Mouse (Mus musculus) thymus, adult 2 months (tissue): ENCODE data around the gene Myl3. TPM values are rescaled to one million over a fixed set of nuclear protein-coding genes. Genes with fewer than 3 reads are reported as not detected.

Source experiments
- DNase-seq: peaks from one replicate; pipeline ENCODE4 v3.0.0; 2021
- H3K27ac ChIP-seq: fragments of 200-500 bp; 2 replicates; pipeline ENCODE4 v1.5.1; 2012; ENCODE audit warnings: low read length, control low read depth; ENCODE audit not compliant: control insufficient read depth, insufficient read depth
- H3K27me3 ChIP-seq: fragments of 200-500 bp; 2 replicates; pipeline ENCODE4 v1.6.1; 2012; ENCODE audit warnings: mild to moderate bottlenecking, low read length, moderate library complexity, mixed read lengths; ENCODE audit not compliant: control insufficient read depth, insufficient read depth
- H3K36me3 ChIP-seq: fragments of 200-500 bp; 2 replicates; pipeline ENCODE4 v1.6.1; 2012; ENCODE audit warnings: mild to moderate bottlenecking, low read length, moderate library complexity; ENCODE audit not compliant: control insufficient read depth, insufficient read depth
- H3K4me1 ChIP-seq: fragments of 200-500 bp; replicated peaks from 2 replicates; pipeline ENCODE4 v1.6.1; 2012; ENCODE audit warnings: low read length; ENCODE audit not compliant: control insufficient read depth, insufficient read depth
- H3K4me3 ChIP-seq: fragments of 200-500 bp; 2 replicates; pipeline ENCODE4 v1.5.1; 2012; ENCODE audit warnings: mild to moderate bottlenecking, low read length, control low read depth, moderate library complexity; ENCODE audit not compliant: control insufficient read depth, insufficient read depth
- CTCF ChIP-seq: fragments of 200-500 bp; IDR thresholded peaks from 2 replicates; pipeline ENCODE4 v1.5.1; 2012; ENCODE audit warnings: mild to moderate bottlenecking, control low read depth, low read length, moderate library complexity, borderline replicate concordance; ENCODE audit not compliant: control insufficient read depth, poor library complexity, insufficient read depth; ENCODE audit errors: extremely low read depth
- POLR2A ChIP-seq: fragments of 200-500 bp; IDR thresholded peaks from 2 replicates; pipeline ENCODE4 v1.6.1; 2012; ENCODE audit warnings: mild to moderate bottlenecking, low read length, control low read depth, moderate library complexity; ENCODE audit not compliant: control insufficient read depth, poor library complexity, insufficient read depth; ENCODE audit errors: extremely low read depth
- WGBS: fragments of 180-500 bp; shearing (Covaris S2); methylation state at CpG from one replicate; pipeline ENCODE4 v1.1.7; 2018; 5-methylcytosine and 5-hydroxymethylcytosine counted together
- polyA plus RNA-seq: library from polyadenylated mRNA; depleted of rRNA; stranded (reverse); fragments of >200 nt; gene quantifications from 2 replicates; pipeline ENCODE4 v1.2.3, GENCODE M21; 2012; rRNA removed

Myl3 gene
- polyA plus RNA-seq, 1 experiment, result 293 TPM

GRCm38 (mm10) chr9:110803294-110803693, 61.6 kb downstream of the Myl3 start:
- Histone ChIP-seq H3K27me3 (no peaks in the 10 kb centered on the region), H3K4me3 (no peak overlapping the region), H3K36me3 (no peaks in the 10 kb centered on the region), H3K27ac (no peak overlapping the region), H3K4me1 (no peaks in the 10 kb centered on the region)
- no peak for TF ChIP-seq POLR2A
- no peak for TF ChIP-seq CTCF
- no peak for DNase-seq
- 47% methylated on average over 4 of the region's 4 CpGs for WGBS

GRCm38 (mm10) chr9:110810051-110810450, 68.4 kb downstream of the Myl3 start:
- Histone ChIP-seq H3K36me3 (no peaks in the 10 kb centered on the region), H3K27me3 (no peaks in the 10 kb centered on the region), H3K4me1 (no peaks in the 10 kb centered on the region; the same call in 1 of the 2 replicates), H3K4me3 (no peak overlapping the region), H3K27ac (no peak overlapping the region)
- no peak for DNase-seq
- TF ChIP-seq POLR2A (no peak), CTCF (no peak)
- WGBS, result 98% methylated on average over 4 of the region's 4 CpGs

- Histone ChIP-seq H3K27me3 (no peaks in the 10 kb centered on the region), H3K27ac (no peak within 1 kb of the TSS), H3K4me1 (no peaks in the 10 kb centered on the region; the same call in 1 of the 2 replicates), H3K36me3 (no peaks in the 10 kb centered on the region), H3K4me3 (no peak within 1 kb of the TSS)
- 69% methylated on average over 18 of the region's 18 CpGs for WGBS
- TF ChIP-seq CTCF (no peak), POLR2A (no peak)
- no peak for DNase-seq
These were observed 72.1 kb downstream of the Myl3 start, which contains the start of gene Prss44 for GRCm38 (mm10) chr9:110813789-110814188. Gene Prss44, plus strand, starts transcription at chr9:110813994.

Other genes starting within 250 kb of the Myl3 start
- gene Setd2, start 209.3 kb upstream of the Myl3 start, polyA plus RNA-seq, result 78.1 and 85.6 TPM in 2 replicates
- 9.2 and 13.2 TPM in 2 replicates for gene Nradd, start 117.4 kb upstream of the Myl3 start, polyA plus RNA-seq
- 297 and 301 TPM in 2 replicates for gene Nbeal2, start 87.7 kb upstream of the Myl3 start, polyA plus RNA-seq
- 105 and 152 TPM in 2 replicates for gene Ccdc12, start 85.4 kb upstream of the Myl3 start, polyA plus RNA-seq
- gene Pth1r, start 5.3 kb downstream of the Myl3 start, polyA plus RNA-seq, result 5.4 and 5.8 TPM in 2 replicates
- not detected in 2 replicates for gene Prss42, start 56.3 kb downstream of the Myl3 start, polyA plus RNA-seq
- 0.11 TPM in 1 of 2 replicates, not detected in the other for gene Prss44, start 72.1 kb downstream of the Myl3 start, polyA plus RNA-seq
- gene Prss43, start 84.8 kb downstream of the Myl3 start, polyA plus RNA-seq, result not detected in 2 replicates
- gene Prss45, start 92.7 kb downstream of the Myl3 start, polyA plus RNA-seq, result not detected in 2 replicates
- 0.08 TPM in 1 of 2 replicates, not detected in the other for gene Prss46, start 102.6 kb downstream of the Myl3 start, polyA plus RNA-seq
- 0.19 and 0.22 TPM in 2 replicates for gene Prss50, start 116.1 kb downstream of the Myl3 start, polyA plus RNA-seq
- 142 and 145 TPM in 2 replicates for gene Als2cl, start 138.0 kb downstream of the Myl3 start, polyA plus RNA-seq
- 11.3 and 12.3 TPM in 2 replicates for gene Tmie, start 138.3 kb downstream of the Myl3 start, polyA plus RNA-seq
- 0.74 and 1.7 TPM in 2 replicates for gene Fam240a, start 175.0 kb downstream of the Myl3 start, polyA plus RNA-seq
- gene Tdgf1, start 204.3 kb downstream of the Myl3 start, polyA plus RNA-seq, result 0.47 and 0.66 TPM in 2 replicates
- 0.03 and 1.1 TPM in 2 replicates for gene Lrrc2, start 209.7 kb downstream of the Myl3 start, polyA plus RNA-seq
- gene Rtp3, start 248.7 kb downstream of the Myl3 start, polyA plus RNA-seq, result 0.57 and 1.1 TPM in 2 replicates